ENCODE assay signal across 11 mouse cellular contexts in genomic region chr11:47377421-47377820, GRCm38 (mm10).
DNase-seq lines count a peak whose midpoint lies in the region; ATAC-seq and TF ChIP-seq lines count a peak whose summit lies in the region.
"Had no signal": no experiment of that assay in that cellular context is flagged by ENCODE, and none has a peak within 500 bp of the region (broad histone marks: within the 10 kb centered on the region; RNA-seq: fewer than 3 reads in every experiment).

No protein-coding gene starts in this region.

- TF ChIP-seq CTCF in heart, adult 2 months (IDR thresholded peaks at IDR 0.05), result no peak
- TF ChIP-seq CTCF in thymus, adult 2 months (IDR thresholded peaks at IDR 0.05; ENCODE audit: borderline replicate concordance, control insufficient read depth, extremely low read depth, insufficient read depth, low read length, poor library complexity), result no peak

- H3K4me2 ChIP-seq in hindbrain, embryonic 12.5 days (replicated peaks), result peak overlapping the region; percentile 11; the same call in 1 of the 2 replicates
- H3K4me2 ChIP-seq in hindbrain, embryonic 11.5 days (replicated peaks; ENCODE audit: low read depth, low read length), result no peak overlapping the region
- H3K4me2 ChIP-seq in midbrain, embryonic 16.5 days (ENCODE audit: low read length), result no peak overlapping the region
- H3K4me2 ChIP-seq: forebrain, embryonic 13.5 days; midbrain, embryonic 11.5 days had no signal

- no peaks in the 10 kb centered on the region for H3K27me3 ChIP-seq in hindbrain, embryonic 12.5 days
- no peaks in the 10 kb centered on the region for H3K27me3 ChIP-seq in hindbrain, embryonic 11.5 days (ENCODE audit: control insufficient read depth, insufficient read depth, low read length)
- H3K27me3 ChIP-seq in heart, adult 2 months (ENCODE audit: control insufficient read depth, insufficient read depth, low read length), result no peaks in the 10 kb centered on the region
- no peaks in the 10 kb centered on the region for H3K27me3 ChIP-seq in limb, embryonic 10.5 days (ENCODE audit: low read depth, poor library complexity, severe bottlenecking)
- no peaks in the 10 kb centered on the region for H3K27me3 ChIP-seq in midbrain, embryonic 16.5 days (ENCODE audit: control insufficient read depth, insufficient read depth, low read depth, low read length)
- H3K27me3 ChIP-seq in thymus, adult 2 months (ENCODE audit: control insufficient read depth, insufficient read depth, low read length), result no peaks in the 10 kb centered on the region; the same call in 1 of the 2 replicates

- peaks cover 9% of the 10 kb centered on the region for H3K4me1 ChIP-seq in hindbrain, embryonic 12.5 days
- H3K4me1 ChIP-seq in hindbrain, embryonic 11.5 days (replicated peaks; ENCODE audit: control insufficient read depth, insufficient read depth, low read length), result no peaks in the 10 kb centered on the region
- H3K4me1 ChIP-seq in heart, adult 2 months (ENCODE audit: control insufficient read depth, insufficient read depth, low read length), result peaks cover 3% of the 10 kb centered on the region
- H3K4me1 ChIP-seq in limb, embryonic 10.5 days, result peaks cover 48% of the 10 kb centered on the region
- H3K4me1 ChIP-seq in midbrain, embryonic 16.5 days (ENCODE audit: control insufficient read depth, insufficient read depth, low read length), result peaks cover 9% of the 10 kb centered on the region; the same call in 1 of the 2 replicates
- no peaks in the 10 kb centered on the region for H3K4me1 ChIP-seq in thymus, adult 2 months (replicated peaks; ENCODE audit: control insufficient read depth, insufficient read depth, low read length)

- ATAC-seq in hindbrain, embryonic 12.5 days (ENCODE audit: low FRiP score), result no peak
- ATAC-seq in hindbrain, embryonic 11.5 days (ENCODE audit: low FRiP score), result no peak
- no peak for ATAC-seq in midbrain, embryonic 16.5 days
- ATAC-seq: forebrain, embryonic 13.5 days had no signal

- peak; percentile 62; the same call in 1 of the 2 replicates for TF ChIP-seq POLR2A in heart, adult 2 months (IDR thresholded peaks at IDR 0.05; ENCODE audit: insufficient read depth, low read depth, low read length)
- no peak for TF ChIP-seq POLR2A in thymus, adult 2 months (IDR thresholded peaks at IDR 0.05; ENCODE audit: control insufficient read depth, extremely low read depth, insufficient read depth, low read length, poor library complexity)

- DNase-seq in hindbrain, embryonic 11.5 days (ENCODE audit: low spot score), result no peak
- DNase-seq in brain, adult 2 months (ENCODE audit: low read depth, low spot score), result peak; percentile 32
- DNase-seq in heart, adult 2 months, result peak; percentile 22 to 55
- no peak for DNase-seq in limb, embryonic 10.5 days (ENCODE audit: low spot score)
- DNase-seq in T-cell, adult 2 months (ENCODE audit: low spot score), result no peak
- no peak for DNase-seq in thymus, adult 2 months

- H3K27ac ChIP-seq in hindbrain, embryonic 12.5 days, result no peak overlapping the region
- no peak overlapping the region for H3K27ac ChIP-seq in hindbrain, embryonic 11.5 days (ENCODE audit: low read depth, low read length)
- H3K27ac ChIP-seq in heart, adult 2 months, result peak overlapping the region; percentile 86
- H3K27ac ChIP-seq in limb, embryonic 10.5 days, result peak overlapping the region; percentile 96
- no peak overlapping the region for H3K27ac ChIP-seq in midbrain, embryonic 16.5 days (ENCODE audit: low read length)
- no peak overlapping the region for H3K27ac ChIP-seq in thymus, adult 2 months (ENCODE audit: control insufficient read depth, insufficient read depth, low read length)
- H3K27ac ChIP-seq: forebrain, embryonic 13.5 days; kidney, postnatal 0 days had no signal

- 0 out of 2 replicates have a peak, but pooled peaks have one; percentile 28 for TF ChIP-seq EP300 in heart, adult 2 months (IDR thresholded peaks at IDR 0.05; ENCODE audit: insufficient read depth, low read depth, low read length)

- H3K4me3 ChIP-seq in hindbrain, embryonic 12.5 days, result no peak overlapping the region
- H3K4me3 ChIP-seq in hindbrain, embryonic 11.5 days (ENCODE audit: low read depth, low read length), result no peak overlapping the region
- H3K4me3 ChIP-seq in heart, adult 2 months, result peak overlapping the region; percentile 56; the same call in 1 of the 2 replicates
- peak overlapping the region; percentile 54 for H3K4me3 ChIP-seq in limb, embryonic 10.5 days
- no peak overlapping the region for H3K4me3 ChIP-seq in midbrain, embryonic 16.5 days (ENCODE audit: low read depth, low read length)
- no peak overlapping the region for H3K4me3 ChIP-seq in thymus, adult 2 months (ENCODE audit: control insufficient read depth, insufficient read depth, low read length)
- H3K4me3 ChIP-seq: forebrain, embryonic 13.5 days had no signal

- no peak overlapping the region for H3K9ac ChIP-seq in hindbrain, embryonic 12.5 days
- no peak overlapping the region for H3K9ac ChIP-seq in hindbrain, embryonic 11.5 days (ENCODE audit: low read depth, low read length)
- H3K9ac ChIP-seq in heart, adult 2 months (ENCODE audit: low read depth, low read length), result no peak overlapping the region; the same call in 1 of the 2 replicates
- H3K9ac ChIP-seq in midbrain, embryonic 16.5 days (ENCODE audit: low read depth, low read length), result no peak overlapping the region
- H3K9ac ChIP-seq: forebrain, embryonic 13.5 days had no signal

- intact Hi-C loops in heart, adult 2 months (cut with DNase I), result loop anchor here (5.0 kb wide), 1 partner anchor 125 kb away; no protein-coding TSS in a partner anchor

- H3K79me2 ChIP-seq in heart, adult 2 months (replicated peaks; ENCODE audit: control insufficient read depth, insufficient read depth, low read length), result no peaks in the 10 kb centered on the region

- WGBS in hindbrain, embryonic 12.5 days, result 54% methylated on average over 6 of the region's 6 CpGs
- WGBS in hindbrain, embryonic 11.5 days, result 70% methylated on average over 6 of the region's 6 CpGs
- 41% methylated on average over 6 of the region's 6 CpGs for WGBS in heart, adult 2 months
- 55% methylated on average over 6 of the region's 6 CpGs for WGBS in limb, embryonic 10.5 days
- WGBS in midbrain, embryonic 16.5 days, result 72% methylated on average over 6 of the region's 6 CpGs
- 80% methylated on average over 6 of the region's 6 CpGs for WGBS in thymus, adult 2 months

- H3K36me3 ChIP-seq in hindbrain, embryonic 12.5 days, result no peaks in the 10 kb centered on the region
- no peaks in the 10 kb centered on the region for H3K36me3 ChIP-seq in hindbrain, embryonic 11.5 days (ENCODE audit: control insufficient read depth, insufficient read depth, low read length)
- peaks cover 4% of the 10 kb centered on the region for H3K36me3 ChIP-seq in heart, adult 2 months (ENCODE audit: control insufficient read depth, insufficient read depth, low read length)
- no peaks in the 10 kb centered on the region for H3K36me3 ChIP-seq in limb, embryonic 10.5 days
- H3K36me3 ChIP-seq in midbrain, embryonic 16.5 days (ENCODE audit: control insufficient read depth, insufficient read depth, low read length), result no peaks in the 10 kb centered on the region
- no peaks in the 10 kb centered on the region for H3K36me3 ChIP-seq in thymus, adult 2 months (ENCODE audit: control insufficient read depth, insufficient read depth, low read length)

- H3K9me3 ChIP-seq in hindbrain, embryonic 12.5 days (replicated peaks), result no peaks in the 10 kb centered on the region
- H3K9me3 ChIP-seq in hindbrain, embryonic 11.5 days (ENCODE audit: control insufficient read depth, low read length), result no peaks in the 10 kb centered on the region
- no peaks in the 10 kb centered on the region for H3K9me3 ChIP-seq in limb, embryonic 10.5 days (replicated peaks)
- H3K9me3 ChIP-seq in midbrain, embryonic 16.5 days (replicated peaks; ENCODE audit: control insufficient read depth, low read length, poor library complexity, severe bottlenecking), result no peaks in the 10 kb centered on the region
- H3K9me3 ChIP-seq: forebrain, embryonic 13.5 days had no signal

Comparison
In these comparisons a context has a peak if more than half of its experiments do, and no peak if none do; other contexts are left out.
1. H3K27ac ChIP-seq: peak in heart, adult 2 months (single experiment) and limb, embryonic 10.5 days (single experiment); none in hindbrain, embryonic 12.5 days (single experiment), hindbrain, embryonic 11.5 days (single experiment), midbrain, embryonic 16.5 days (single experiment) and thymus, adult 2 months (single experiment).
2. H3K4me3 ChIP-seq: peak in heart, adult 2 months (single experiment) and limb, embryonic 10.5 days (single experiment); none in hindbrain, embryonic 12.5 days (single experiment), hindbrain, embryonic 11.5 days (single experiment), midbrain, embryonic 16.5 days (single experiment) and thymus, adult 2 months (single experiment).
3. DNase-seq: peak in brain, adult 2 months (single experiment) and heart, adult 2 months (2 of 2); none in hindbrain, embryonic 11.5 days (single experiment), limb, embryonic 10.5 days (single experiment), T-cell, adult 2 months (single experiment) and thymus, adult 2 months (single experiment).